Mouse (Mus musculus) kidney, postnatal 0 days (tissue): ENCODE measurements around the gene Asb18. TPM values are rescaled to one million over a fixed set of nuclear protein-coding genes. Genes with fewer than 3 reads are reported as not detected.

Experiments used
- ATAC-seq: fragments of 200-750 bp; cut with Nextera tagmentation; replicated peaks from 2 replicates; pipeline ENCODE4 v1.8.0; 2017; ENCODE audit warnings: low read depth, moderate number of reproducible peaks, moderate TSS enrichment, moderate library complexity; ENCODE audit not compliant: low FRiP score
- DNase-seq: peaks from one replicate; pipeline ENCODE4 v3.0.0-alpha.2; 2016; ENCODE audit warnings: low spot score
- H3K27ac ChIP-seq: fragments of 300-500 bp; sonication (generic); 2 replicates; pipeline ENCODE4 v1.5.1; 2014; ENCODE audit warnings: mild to moderate bottlenecking
- H3K27me3 ChIP-seq: fragments of 300-500 bp; sonication (generic); 2 replicates; pipeline ENCODE4 v1.6.1; 2014; ENCODE audit warnings: low read length, mixed read lengths; ENCODE audit not compliant: insufficient read depth
- H3K36me3 ChIP-seq: fragments of 300-500 bp; sonication (generic); 2 replicates; pipeline ENCODE4 v1.6.1; 2014; ENCODE audit warnings: low read length, mixed read lengths; ENCODE audit not compliant: insufficient read depth
- H3K4me1 ChIP-seq: fragments of 300-500 bp; sonication (generic); replicated peaks from 2 replicates; pipeline ENCODE4 v1.6.1; 2014; ENCODE audit warnings: antibody characterized with exemption, low read length, mixed read lengths; ENCODE audit not compliant: insufficient read depth
- H3K4me2 ChIP-seq: fragments of 300-500 bp; sonication (generic); 2 replicates; pipeline ENCODE4 v1.6.1; 2014; ENCODE audit warnings: mild to moderate bottlenecking, low read length, moderate library complexity, mixed read lengths
- H3K4me3 ChIP-seq: fragments of 300-500 bp; sonication (generic); replicated peaks from 2 replicates; pipeline ENCODE4 v1.5.1; 2014; ENCODE audit warnings: low read depth, low read length
- H3K9ac ChIP-seq: fragments of 300-500 bp; sonication (generic); 2 replicates; pipeline ENCODE4 v1.6.1; 2014; ENCODE audit warnings: low read depth, low read length
- H3K9me3 ChIP-seq: fragments of 300-500 bp; sonication (generic); replicated peaks from 2 replicates; pipeline ENCODE4 v1.6.1; 2016; ENCODE audit warnings: low read length, inconsistent platforms, mixed read lengths
- CTCF ChIP-seq: IDR thresholded peaks from 2 replicates; pipeline ENCODE4 v1.5.1; 2016; ENCODE audit warnings: antibody characterized with exemption, low read depth, mild to moderate bottlenecking, moderate library complexity
- WGBS: fragments of 180-500 bp; shearing (Covaris S2); extraction: QIAGEN DNeasy Blood & Tissue Kit; methylation state at CpG from one replicate; pipeline ENCODE4 v1.1.7; 2014; 5-methylcytosine and 5-hydroxymethylcytosine counted together
- polyA plus RNA-seq: library from polyadenylated mRNA; unstranded; fragments of >200 nt; fragmentation: Nextera tagmentation; extraction: Ambion mirVana; gene quantifications from 2 replicates; pipeline ENCODE4 v1.2.1, GENCODE M21; 2015

Asb18 gene
- polyA plus RNA-seq, 1 experiment from 2014 or later: not detected

DNA sequence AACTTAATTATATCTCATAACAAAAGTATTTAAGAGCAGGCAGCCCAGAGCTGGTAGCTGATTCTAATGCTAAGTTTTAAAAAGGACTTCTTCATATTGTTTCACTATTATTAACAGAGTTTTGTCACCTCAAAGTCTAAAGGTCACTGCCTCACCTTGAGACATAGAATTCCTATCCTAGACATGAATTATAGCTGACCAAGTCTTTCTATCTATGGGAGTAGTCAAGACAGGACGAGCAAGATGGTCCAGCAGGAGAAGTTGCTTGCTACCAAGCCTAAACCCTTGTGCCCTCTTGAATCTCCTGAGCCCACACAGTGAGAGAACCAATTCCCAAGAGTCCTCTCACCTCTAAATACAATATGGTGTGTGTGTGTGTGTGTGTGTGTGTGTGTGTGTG lies 111.8 kb downstream of the Asb18 start:
- 69% methylated on average over 1 of the region's 1 CpGs for WGBS
- no peak for ATAC-seq
- H3K36me3 ChIP-seq: no peaks in the 10 kb centered on the region

DNA sequence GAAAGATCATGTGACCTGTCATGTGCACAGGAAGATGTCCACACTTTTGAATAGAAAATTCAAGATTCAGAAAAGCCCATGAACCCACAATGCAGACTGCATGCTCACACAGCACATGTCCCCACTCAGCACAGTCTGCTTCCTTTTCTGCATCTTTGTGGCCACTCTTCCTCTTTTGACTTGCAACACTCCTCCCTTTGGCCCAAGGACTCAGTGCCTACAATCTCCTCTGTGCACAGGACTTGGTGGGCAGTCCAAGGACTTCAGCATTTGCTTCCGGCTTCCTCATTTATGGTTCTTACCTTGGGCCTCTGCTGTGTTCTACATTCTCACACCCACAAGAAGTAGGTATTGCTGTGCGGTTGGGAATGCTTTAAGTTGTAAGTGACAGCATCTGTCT lies 112.2 kb downstream of the Asb18 start:
- H3K27ac ChIP-seq: no peak overlapping the region
- 91% methylated on average over 2 of the region's 2 CpGs for WGBS
- H3K36me3 ChIP-seq: no peaks in the 10 kb centered on the region
- H3K27me3 ChIP-seq: no peaks in the 10 kb centered on the region
- H3K4me3 ChIP-seq: no peak overlapping the region
- no peaks in the 10 kb centered on the region for H3K4me1 ChIP-seq
- DNase-seq: no peak
- no peaks in the 10 kb centered on the region for H3K9me3 ChIP-seq
- no peak overlapping the region for H3K4me2 ChIP-seq
- H3K9ac ChIP-seq: no peak overlapping the region
- ATAC-seq: no peak
- no peak for TF ChIP-seq CTCF

More for the DNA sequence above, 111.8 kb downstream of the Asb18 start:
- Histone ChIP-seq H3K4me1 (no peaks in the 10 kb centered on the region), H3K9ac (no peak overlapping the region), H3K27ac (no peak overlapping the region), H3K9me3 (no peaks in the 10 kb centered on the region), H3K27me3 (no peaks in the 10 kb centered on the region), H3K4me3 (no peak overlapping the region), H3K4me2 (no peak overlapping the region)
- no peak for DNase-seq
- no peak for TF ChIP-seq CTCF

DNA sequence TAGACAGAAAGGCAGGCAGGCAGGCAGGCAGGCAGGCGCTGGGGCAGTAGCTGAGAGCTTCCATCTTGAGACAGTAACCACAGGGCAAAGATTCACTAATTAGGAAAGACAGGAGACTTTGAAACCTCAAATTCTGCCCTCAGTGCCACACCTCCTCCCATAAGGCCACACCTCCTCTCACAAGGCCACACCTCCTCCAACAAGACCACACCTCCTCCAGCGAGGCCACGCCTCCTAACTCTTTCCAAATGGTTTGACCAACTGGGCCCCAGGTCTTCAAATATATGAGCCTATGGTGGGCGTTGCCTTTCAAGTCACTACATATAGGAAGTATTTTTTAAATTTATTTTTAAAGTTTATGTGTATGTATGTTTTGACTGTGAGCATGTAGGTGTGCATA lies 113.1 kb downstream of the Asb18 start:
- H3K4me3 ChIP-seq: no peak overlapping the region
- H3K27ac ChIP-seq: no peak overlapping the region
- no peak for DNase-seq
- H3K4me2 ChIP-seq: no peak overlapping the region
- no peak for TF ChIP-seq CTCF
- H3K27me3 ChIP-seq: no peaks in the 10 kb centered on the region
- H3K9me3 ChIP-seq: no peaks in the 10 kb centered on the region
- H3K4me1 ChIP-seq: no peaks in the 10 kb centered on the region
- 81% methylated on average over 4 of the region's 4 CpGs for WGBS
- no peak for ATAC-seq
- no peak overlapping the region for H3K9ac ChIP-seq
- no peaks in the 10 kb centered on the region for H3K36me3 ChIP-seq

Other genes starting within 250 kb of the Asb18 start
- not detected in 2 replicates for gene Gbx2, start 83.5 kb downstream of the Asb18 start, polyA plus RNA-seq
- gene Iqca, start 138.7 kb upstream of the Asb18 start, polyA plus RNA-seq: 0.09 TPM in 1 of 2 replicates, not detected in the other
- gene Ackr3, start 189.3 kb upstream of the Asb18 start, polyA plus RNA-seq: 52.2 and 52.6 TPM in 2 replicates